Mouse (Mus musculus): ENCODE data around the gene Gbp2. TPM values are rescaled to one million over a fixed set of nuclear protein-coding genes. Genes with fewer than 3 reads are reported as not detected.

Gbp2 gene
- total RNA-seq, 2 experiments from 2014 or later = 11.5 to 24.6 TPM

Small RNA genes lying within 50 kb of the gene (microRNA-seq; reads per million reads assigned to microRNA genes)
- 0 reads per million in 2 experiments for gene Mir6381

Other genes with a start within 250 kb of the Gbp2 start
- 100 to 1,000 TPM; 614 to 711 TPM for gene Pdlim5, start 224.9 kb upstream of the Gbp2 start, total RNA-seq (2021)
- gene Gbp5, start 126.6 kb upstream of the Gbp2 start, total RNA-seq (2021) = 10 to 100 TPM in 1 of 2 experiments, 1 to 10 TPM in 1; 7.0 to 15.6 TPM
- gene Gbp7, start 90.3 kb upstream of the Gbp2 start, total RNA-seq (2021) = 10 to 100 TPM in 1 of 2 experiments, 1 to 10 TPM in 1; 8.5 to 31.7 TPM
- 10 to 100 TPM; 10.4 to 26.1 TPM for gene Gbp3, start 60.6 kb upstream of the Gbp2 start, total RNA-seq (2021)
- under 1 TPM; 0.27 to 0.41 TPM for gene Gbp2b, start 25.8 kb upstream of the Gbp2 start, total RNA-seq (2021)
- 10 to 100 TPM; 33.4 to 37.8 TPM for gene Kyat3, start 80.4 kb downstream of the Gbp2 start, total RNA-seq (2021)
- gene Gtf2b, start 144.4 kb downstream of the Gbp2 start, total RNA-seq (2021) = 10 to 100 TPM; 23.3 to 23.7 TPM